Mouse (Mus musculus) MEL-GATA-1-ER (cell line): ENCODE measurements around the gene Osbpl8.
A peak's percentile ranks its signal among the peaks of the same experiment; 100 is the strongest.

Experiments
- DNase-seq: peaks from one replicate; pipeline ENCODE4 v3.0.0-alpha.2; 2012; ENCODE audit warnings: low read depth; ENCODE audit errors: extremely low read depth

Osbpl8 gene

DNA sequence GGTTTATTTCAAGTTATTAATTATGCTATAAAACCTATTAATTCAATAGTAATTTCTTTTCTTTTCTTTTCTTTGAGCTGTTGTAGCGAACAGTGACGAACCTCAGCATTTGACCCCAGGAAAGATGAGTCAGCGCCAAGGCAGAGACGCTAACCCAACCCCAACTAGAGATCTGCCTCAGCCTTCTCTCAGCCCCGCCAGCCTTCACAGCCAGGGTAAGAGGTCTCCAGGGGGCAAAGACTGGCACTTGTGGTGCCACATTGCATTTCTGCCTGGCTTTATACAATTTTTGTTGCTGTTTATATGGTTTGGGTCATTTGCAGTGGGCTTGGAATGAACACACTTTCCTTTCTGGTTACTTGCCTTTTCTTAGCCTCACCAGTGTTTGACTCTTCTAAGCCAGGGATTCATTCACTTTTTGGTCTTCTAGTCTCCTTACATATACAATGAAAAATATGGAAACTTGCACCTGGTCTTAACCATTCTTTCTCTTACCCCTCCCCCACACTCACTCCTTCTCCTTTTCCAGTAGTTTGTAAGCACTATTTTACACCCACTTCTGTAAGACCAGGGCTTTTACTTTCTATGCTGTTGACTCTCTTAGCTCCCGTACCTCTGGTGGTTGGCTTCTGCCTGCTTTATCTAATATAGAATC is 69.1 kb downstream of the Osbpl8 start:
- no peak for DNase-seq

DNA sequence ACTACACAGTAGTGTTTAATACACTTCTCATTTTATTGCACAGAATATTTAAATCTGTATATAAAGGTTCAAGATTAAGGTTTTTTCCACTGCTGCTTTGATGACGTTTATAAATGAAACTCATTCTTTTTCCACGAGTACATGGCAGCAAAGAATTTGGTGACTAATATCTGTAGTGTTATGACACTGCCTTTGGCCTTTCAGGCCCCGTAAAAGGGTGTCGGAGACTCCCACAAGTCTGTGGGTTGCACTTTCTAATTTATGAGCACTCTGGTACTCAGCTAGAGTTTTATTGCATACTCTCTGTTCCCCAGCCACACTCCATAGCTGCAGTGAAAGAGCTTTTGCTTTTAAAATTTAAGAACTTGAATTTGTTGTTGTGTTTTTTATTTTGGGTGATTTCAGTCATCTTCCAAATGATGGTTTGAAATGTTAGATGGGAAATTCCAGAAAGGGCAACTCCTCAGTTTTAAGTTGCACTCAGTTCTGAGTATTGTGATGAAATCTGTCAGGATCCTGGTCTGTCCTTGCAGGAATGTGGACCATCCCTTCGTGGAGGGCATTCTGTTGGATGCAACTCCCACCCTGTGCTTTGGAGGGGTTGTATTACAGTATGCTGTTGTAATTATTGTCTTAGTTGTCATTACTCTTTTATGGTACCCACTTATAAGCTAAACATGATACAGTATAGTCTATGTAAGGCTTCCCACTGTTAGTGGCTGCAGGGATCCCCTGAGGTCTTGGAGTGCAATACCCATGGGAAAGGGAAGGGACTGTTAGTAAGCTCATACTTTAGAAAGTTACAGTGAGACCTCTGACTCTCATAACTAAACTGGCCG is 70.1 kb downstream of the Osbpl8 start:
- DNase-seq: no peak

DNA sequence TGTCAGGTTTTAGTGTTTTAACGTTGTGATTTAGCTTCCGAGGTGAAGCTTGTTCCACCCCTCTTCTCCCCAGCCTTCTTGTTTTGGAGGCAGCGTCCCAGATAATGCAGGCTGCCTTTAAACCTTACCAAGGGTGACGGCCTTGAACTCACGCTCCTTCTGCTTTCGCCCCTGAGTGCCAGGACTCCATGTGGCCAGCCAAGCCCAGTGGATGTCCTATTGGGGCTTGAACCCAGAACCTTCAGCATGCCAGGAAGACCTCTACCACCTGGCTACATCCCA is 70.7 kb downstream of the Osbpl8 start:
- no peak for DNase-seq

GRCm38 (mm10) chr10:111237434-111237833 is 72.9 kb downstream of the Osbpl8 start:
- DNase-seq: no peak

DNA sequence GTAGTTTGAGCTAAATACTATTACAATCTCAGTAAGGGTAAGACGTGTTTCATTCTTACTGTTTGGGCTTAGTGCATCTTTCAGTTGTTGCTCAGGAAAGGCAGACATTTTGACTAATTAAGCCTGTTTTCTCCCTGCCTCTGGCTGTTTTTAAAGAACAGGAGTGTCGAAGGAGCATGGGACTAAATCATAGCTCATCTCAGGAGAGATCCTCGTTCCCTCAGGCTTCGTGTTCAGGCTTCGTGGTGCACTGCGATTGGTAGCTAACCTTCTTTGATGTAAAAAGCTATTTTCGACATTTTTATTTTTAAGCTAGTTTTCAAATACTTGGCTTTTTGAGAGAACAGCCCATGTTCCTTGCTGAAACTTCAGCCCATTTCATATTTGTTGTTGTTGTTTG is 78.1 kb downstream of the Osbpl8 start:
- DNase-seq: no peak

DNA sequence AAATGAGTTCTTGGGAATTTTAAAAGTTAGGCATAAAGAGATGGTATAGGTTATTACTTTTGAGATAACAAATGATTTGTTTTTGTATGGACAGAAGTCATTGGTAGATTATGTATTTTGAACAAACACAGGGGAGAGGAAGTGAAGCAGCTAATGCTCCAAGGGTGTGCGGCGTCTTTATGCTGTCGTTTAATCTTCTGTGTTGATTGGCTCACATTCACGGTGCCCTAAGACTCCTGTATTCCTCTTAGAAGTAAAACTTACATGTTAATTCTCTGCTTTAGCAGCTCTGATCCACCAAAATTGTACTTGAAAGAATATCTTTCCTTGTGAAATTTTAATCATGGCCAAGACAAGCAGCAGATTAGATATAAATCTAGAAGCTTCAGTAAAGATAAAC is 83.1 kb downstream of the Osbpl8 start:
- DNase-seq: no peak

DNA sequence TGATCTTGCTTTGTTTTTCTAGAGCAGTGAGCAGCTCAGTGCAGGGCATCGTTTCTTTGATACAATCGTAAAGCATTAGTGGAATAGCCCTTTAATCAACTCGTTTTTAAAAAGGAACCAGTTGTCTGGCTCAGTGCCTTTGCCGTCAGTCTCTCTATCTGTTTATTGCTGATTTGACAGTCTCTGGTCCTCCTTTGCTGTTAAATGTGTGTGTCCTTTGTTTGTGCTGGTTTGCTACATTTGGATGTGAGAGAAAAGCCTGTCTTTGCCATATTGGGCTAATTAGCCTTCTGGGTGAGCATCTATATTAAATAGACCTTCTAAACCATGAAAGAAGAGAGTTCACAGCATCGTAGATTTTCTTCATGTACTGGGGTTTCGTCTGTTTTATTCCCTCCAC is 83.6 kb downstream of the Osbpl8 start:
- DNase-seq: no peak

DNA sequence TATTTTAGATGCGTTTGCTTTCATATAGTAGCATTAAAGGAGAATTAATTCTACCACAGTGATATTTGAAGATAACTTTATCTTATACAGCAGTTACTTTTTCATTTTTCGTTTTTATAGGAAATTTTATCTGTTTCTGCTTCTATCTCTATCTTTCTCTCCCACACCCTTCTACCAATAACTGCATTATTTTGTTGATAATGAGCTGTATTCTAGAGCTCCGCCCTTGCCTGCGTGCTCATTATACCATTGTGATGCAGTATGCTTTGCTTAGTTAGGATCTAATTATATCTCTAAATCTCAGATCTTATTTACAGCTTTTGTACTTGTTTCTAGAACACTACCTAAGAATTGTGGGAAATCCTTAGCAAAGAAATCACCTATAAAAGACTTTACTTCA is 85.6 kb downstream of the Osbpl8 start:
- DNase-seq: no peak

- no peak for DNase-seq
These were observed 87.1 kb downstream of the Osbpl8 start for GRCm38 (mm10) chr10:111251666-111252065.

GRCm38 (mm10) chr10:111255228-111255627 is 90.7 kb downstream of the Osbpl8 start:
- no peak for DNase-seq

GRCm38 (mm10) chr10:111256156-111256555 is 91.6 kb downstream of the Osbpl8 start:
- DNase-seq: peak; percentile 6

- DNase-seq: no peak
These were observed 92.8 kb downstream of the Osbpl8 start for GRCm38 (mm10) chr10:111257358-111257757.

DNA sequence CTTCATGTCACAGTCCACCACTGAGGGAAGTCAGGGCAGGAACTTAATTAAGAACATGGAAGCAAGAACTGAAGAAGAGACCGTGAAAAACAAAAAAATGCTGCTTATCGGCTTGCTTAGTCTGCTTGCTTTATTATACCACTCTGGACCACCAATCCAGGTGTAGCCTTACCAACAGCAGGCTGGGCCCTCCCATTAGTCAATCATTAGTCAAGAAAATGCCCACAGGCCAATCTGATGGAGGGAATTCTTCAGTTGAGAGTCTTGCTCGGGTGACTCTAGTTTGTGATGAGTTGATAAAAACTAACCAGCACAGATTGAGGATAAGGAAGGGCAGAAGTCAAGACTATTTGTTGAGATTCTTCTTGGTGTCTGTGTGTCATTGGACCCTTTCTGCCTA is 93.7 kb downstream of the Osbpl8 start:
- DNase-seq: no peak

DNA sequence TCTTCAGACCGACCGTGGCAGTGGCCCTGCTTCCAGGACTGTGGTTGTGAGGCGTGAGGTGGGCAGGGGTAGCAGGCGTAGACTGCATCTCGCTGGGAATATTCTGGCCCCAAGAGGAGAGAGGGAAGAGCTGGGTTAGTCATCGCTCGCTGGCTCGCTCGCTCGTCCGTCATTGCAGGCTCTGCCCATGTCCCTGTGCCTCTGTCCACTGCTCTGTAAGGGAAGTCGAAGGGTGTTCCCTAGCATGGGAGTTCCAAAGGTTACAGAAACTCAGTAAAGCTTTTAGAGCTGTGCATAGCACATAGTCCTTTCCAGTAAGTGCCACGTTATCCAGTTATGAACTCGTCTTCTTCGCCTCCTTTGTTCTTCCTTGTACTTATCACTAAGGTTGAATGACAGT is 107.1 kb downstream of the Osbpl8 start:
- no peak for DNase-seq

GRCm38 (mm10) chr10:111272905-111273304 is 108.4 kb downstream of the Osbpl8 start:
- DNase-seq: no peak

DNA sequence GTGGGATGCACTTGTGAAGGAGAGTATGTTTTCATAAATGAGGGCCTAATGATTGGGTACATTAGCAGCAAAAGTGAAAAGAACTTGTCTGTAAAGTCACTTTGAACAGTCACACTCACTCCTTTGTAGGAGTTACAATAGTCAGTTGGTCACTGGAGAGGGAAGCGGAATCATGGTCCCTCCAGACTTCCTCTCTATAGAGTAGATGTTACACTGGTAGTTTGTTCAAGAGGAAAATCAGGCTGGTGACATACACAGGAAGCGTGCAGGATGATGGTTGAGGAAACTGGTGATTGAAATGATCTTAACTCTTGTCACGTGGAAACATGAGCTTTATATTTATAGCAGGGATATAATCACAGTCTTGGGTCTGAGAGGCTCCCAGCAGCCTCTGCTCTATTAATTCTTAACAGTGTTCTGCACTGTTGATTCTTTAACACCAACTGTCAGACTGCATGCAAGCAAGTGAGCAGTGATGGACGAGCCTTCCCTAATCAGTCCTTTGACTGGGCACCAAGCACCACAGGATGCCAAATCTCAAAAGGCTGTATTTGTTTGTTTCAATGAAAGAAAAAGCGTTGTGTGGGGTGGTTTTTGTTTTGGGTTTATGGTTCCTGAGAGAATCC is 109.0 kb downstream of the Osbpl8 start:
- DNase-seq: no peak

DNA sequence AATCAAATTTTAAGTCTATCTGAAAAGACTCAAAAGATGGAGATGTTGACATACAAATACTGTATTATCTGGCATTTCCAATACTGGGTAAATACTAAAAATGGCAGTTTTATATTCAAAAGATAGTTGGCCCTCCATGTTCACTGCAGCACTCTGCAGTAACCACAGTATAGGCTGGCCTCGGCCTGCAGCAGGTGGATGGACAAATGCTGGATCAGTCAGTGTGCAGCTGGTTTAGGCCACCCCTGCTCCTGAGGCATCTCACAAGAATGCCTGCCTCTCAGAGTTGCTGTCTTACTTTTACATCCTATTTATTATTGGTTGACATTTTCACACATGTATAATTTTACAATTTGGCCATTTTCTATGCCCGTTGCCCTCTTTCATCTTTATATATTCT is 111.3 kb downstream of the Osbpl8 start:
- no peak for DNase-seq

GRCm38 (mm10) chr10:111297631-111298030 is 133.1 kb downstream of the Osbpl8 start:
- DNase-seq: no peak

DNA sequence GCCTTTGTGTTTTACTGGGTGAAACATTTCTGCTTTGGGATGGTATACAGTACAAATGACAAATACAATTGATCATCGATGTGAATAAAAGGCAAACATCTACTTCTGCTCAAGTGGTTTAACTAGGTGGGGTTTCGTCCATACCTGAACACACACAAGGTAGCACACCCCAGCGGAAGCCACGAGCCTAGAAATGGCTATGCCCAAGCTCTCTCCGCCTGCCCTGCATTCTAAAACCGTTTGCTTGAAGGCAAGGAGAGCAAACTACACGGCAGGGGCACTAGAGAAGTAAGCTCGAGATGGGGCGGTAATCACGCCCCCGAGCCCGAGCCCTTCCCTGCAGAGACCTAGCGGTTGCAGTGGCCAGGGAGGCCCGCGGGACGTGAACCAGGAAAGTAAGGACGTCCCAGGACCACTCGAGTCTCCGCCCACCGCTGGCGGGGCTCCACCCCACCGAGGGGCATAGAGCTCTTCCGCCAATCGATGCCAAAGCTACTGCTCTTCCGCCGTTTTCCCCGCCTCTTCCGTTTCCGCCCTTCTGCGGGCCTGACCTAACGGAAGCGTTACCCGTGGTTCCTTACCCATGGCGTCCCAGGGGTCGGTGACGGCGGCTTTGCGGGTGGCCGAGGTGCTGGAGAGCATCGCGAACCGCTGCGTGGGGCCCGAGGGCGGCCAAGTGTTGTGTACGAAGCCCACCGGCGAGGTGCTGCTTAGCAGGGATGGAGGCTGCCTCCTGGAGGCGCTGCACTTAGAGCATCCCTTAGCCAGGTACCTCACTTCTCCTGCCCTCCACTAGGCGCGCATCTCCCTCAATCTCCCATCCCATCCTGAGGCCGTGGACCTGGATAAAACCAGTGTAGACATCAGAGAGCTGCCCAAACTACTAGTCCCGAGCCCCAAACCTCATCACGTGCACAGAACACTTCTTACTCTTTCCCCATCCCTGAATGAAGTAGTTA is 133.9 kb downstream of the Osbpl8 start, which contains the start of gene Bbs10:
Gene Bbs10 (plus strand): TSS at position 540 of the 959 bp plus-strand sequence.
- DNase-seq: peak; percentile 69

GRCm38 (mm10) chr10:111299591-111299990 is 135.0 kb downstream of the Osbpl8 start:
- no peak for DNase-seq

- no peak for DNase-seq
These were observed 136.5 kb downstream of the Osbpl8 start for GRCm38 (mm10) chr10:111301041-111301440.
